In genomic region chr4:85724999-85725398, GRCm38 (mm10) we compare ENCODE assay signal across 17 mouse cellular contexts.
"Had no signal": no experiment of that assay in that cellular context is flagged by ENCODE, and none has a peak within 500 bp of the region (broad histone marks: within the 10 kb centered on the region; RNA-seq: fewer than 3 reads in every experiment).

No protein-coding gene starts in this region.

- H3K9me3 ChIP-seq: limb, embryonic 12.5 days; limb, embryonic 15.5 days; lung, embryonic 15.5 days had no signal

- H3K36me3 ChIP-seq: limb, embryonic 12.5 days; limb, embryonic 15.5 days; lung, embryonic 15.5 days had no signal

- ATAC-seq: intestine, postnatal 0 days; liver, postnatal 0 days had no signal

- H3K27ac ChIP-seq: kidney, postnatal 0 days; limb, embryonic 12.5 days; limb, embryonic 15.5 days; liver, embryonic 14.5 days; lung, embryonic 15.5 days; stomach, postnatal 0 days had no signal

- H3K27me3 ChIP-seq: limb, embryonic 12.5 days; limb, embryonic 15.5 days; lung, embryonic 15.5 days had no signal

- H3K4me1 ChIP-seq: limb, embryonic 12.5 days; limb, embryonic 15.5 days; lung, embryonic 15.5 days had no signal

- H3K4me2 ChIP-seq: limb, embryonic 12.5 days; limb, embryonic 15.5 days; liver, embryonic 11.5 days; lung, embryonic 15.5 days; midbrain, embryonic 11.5 days had no signal

- DNase-seq: kidney, adult 2 months; kidney, postnatal 25 days; left cerebral cortex, postnatal 4 days; liver, postnatal 0 days; lung, postnatal 14 days; lung, postnatal 4 days; midbrain, embryonic 14.5 days; thymus, postnatal 25 days had no signal

- H3K4me3 ChIP-seq: limb, embryonic 12.5 days; limb, embryonic 15.5 days; lung, embryonic 15.5 days had no signal

- H3K9ac ChIP-seq: limb, embryonic 12.5 days; limb, embryonic 15.5 days; liver, embryonic 14.5 days; liver, postnatal 0 days; lung, embryonic 15.5 days had no signal
